Mouse (Mus musculus): Measurements from ENCODE around the gene Phgr1.

Phgr1 gene

DNA sequence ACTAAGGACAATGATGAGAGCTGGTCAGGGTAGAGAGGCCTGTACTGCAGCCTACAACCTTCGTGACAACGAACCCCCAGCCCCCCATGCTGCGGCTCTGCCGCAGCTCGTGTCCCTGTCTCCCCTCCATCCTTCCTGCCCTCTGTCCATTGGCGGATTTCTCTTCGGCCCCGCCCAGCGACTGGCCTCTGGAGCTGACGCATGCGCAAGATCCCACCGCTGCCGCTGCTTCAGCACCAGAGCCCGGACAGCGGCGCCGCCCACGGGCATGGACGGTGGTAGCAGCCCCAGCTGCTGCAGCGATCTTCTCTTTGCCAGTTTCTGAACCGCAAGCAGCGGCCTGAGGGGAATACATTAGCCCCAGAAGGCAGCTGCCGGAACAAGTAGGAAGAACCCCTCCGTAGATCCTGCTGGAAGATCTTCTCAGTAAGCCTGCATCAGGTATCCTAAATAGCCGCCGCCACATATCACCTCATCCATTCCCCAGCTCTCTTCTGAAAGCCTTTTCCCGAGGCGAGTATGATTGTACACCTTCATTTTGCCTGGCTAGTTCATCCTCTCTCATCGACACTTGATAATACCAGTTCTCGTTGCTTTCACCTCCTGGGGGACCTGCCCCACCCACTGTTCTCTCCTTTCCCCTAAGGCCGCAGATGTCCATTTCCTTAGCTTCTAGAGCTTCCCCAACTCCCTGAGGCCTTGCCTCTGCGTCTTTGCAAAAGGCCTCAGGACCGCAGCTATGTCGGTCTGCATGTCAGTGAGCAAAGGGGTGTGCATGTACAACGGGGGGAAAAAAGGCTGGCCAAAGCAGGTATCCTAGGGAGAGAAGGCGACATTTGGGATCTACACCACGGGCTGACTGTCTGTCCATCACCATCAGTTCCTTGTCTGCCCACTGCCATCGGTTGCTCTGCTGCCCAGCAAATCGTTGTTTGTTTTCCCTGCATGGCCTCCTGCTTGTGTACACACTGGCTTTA, 7.2 kb downstream of the Phgr1 start, which contains the start of gene Disp2:
TSS of gene Disp2 (plus strand) at position 216 of the 977 bp plus-strand sequence.
- DNase-seq (ENCODE audit: low spot score): peak; percentile 89

DNA sequence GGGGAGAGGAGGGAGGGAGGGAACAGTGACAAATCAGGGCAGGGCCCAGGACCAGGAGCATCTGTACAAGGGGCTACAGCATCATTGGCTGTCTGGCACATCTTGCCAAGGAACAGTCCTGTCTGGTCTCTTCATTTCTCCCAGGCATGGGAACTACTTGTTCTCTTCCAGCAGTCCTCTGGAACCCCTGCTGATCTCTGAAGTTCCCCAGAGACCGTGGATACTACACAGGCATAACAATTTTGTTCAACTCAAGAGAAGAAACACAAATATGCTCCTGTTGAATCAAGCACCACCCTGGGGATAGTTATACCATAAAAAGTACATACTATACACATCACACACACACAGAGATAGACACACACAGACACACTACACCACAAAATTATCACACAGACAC, 8.5 kb downstream of the Phgr1 start:
- DNase-seq (ENCODE audit: low spot score): no peak

DNA sequence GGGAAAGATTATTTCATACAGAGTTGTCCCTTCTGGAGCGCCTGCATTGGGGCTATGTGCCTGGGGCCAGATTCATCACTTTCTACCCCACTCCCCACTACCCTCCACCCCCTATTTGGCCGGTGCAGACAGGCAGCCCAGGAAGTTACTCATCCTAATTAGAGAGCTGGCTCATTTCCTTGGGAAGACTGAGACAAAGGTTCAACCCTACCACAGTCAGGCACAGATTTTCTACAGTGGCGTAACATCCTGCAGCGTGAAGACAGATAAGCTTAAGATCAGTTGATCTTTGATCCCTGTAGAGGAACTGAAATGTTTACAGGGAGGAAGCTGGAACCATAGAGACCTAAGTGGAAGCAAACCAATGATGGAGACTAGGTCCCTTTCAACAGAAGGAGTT, 9.7 kb downstream of the Phgr1 start:
- peak; percentile 55 for DNase-seq (ENCODE audit: low spot score)

DNA sequence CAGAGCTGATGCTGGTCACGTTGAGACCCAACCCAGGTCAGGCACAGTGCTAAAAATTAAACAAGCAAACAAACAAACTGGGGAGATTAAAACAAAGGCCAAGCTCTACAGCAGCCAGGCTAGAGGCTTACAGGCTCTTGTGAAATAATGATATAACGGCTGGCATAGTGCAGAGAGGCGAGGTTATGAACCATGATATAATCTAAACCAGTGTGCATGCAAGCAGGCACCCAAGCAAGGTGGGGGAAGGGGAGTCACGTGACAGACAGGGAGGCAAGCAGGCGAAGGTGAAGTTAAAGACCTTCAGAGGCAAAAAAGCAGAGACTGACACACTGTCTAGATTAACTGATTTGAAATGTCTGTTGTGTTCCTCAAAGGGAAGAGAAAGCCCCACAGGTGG, 10.5 kb downstream of the Phgr1 start:
- peak; percentile 58 for DNase-seq (ENCODE audit: low spot score)

DNA sequence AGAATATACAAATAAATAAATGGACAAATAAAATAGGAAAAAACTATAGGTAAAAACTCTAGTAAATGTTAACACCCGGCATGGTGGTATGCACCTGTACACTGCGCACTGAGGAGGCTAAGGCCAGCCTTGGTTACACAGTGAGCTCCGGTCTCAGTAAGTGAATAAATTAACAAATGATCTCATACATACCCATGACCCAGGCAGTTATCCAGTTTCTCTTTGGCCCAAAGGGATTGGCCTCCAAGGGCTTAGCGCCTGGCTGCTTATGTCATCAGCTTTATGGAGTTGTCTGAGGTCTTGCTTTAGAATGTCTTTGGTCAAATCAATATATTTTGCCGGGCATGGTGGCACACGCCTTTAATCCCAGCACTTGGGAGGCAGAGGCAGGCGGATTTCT, 11.1 kb downstream of the Phgr1 start:
- no peak for DNase-seq (ENCODE audit: low spot score)

DNA sequence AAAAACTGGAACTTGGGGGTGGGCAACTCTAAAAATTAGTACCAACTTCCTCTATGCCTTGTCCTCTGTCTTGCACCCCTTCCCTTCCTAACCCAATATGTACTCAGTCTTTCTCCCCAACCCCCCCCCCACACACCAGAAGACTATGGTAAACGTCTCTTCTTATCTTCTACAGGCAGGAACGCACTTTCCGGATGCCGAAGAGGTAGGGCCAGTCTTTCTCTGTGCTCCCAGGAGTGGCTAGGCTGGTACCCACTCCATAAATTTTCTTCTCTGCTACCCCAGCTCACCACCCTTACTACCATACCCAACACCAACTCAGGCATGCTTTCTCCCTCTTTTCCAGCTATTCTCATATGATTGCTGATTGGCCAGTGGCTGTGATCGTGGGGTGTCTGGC, 14.0 kb downstream of the Phgr1 start:
- no peak for DNase-seq (ENCODE audit: low spot score)

DNA sequence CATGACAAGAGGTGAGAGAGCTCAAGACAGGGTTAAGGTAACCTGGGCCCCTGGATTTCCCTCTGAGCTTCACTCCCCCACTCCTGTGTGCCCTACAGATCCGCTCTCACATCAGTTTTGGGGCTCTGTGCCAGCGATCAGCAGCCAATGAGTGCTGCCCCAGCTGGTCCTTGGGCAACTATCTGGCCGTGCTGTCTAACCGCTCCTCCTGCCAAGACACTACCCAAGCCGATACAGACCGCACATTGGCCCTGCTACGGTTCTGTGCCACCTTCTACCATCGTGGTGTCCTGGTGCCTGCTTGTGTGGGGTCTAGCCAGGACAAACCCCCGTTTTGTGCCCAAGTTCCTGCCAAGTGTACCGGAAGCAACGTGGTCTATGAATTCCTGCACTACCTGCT, 16.9 kb downstream of the Phgr1 start:
- DNase-seq (ENCODE audit: low spot score): no peak

DNA sequence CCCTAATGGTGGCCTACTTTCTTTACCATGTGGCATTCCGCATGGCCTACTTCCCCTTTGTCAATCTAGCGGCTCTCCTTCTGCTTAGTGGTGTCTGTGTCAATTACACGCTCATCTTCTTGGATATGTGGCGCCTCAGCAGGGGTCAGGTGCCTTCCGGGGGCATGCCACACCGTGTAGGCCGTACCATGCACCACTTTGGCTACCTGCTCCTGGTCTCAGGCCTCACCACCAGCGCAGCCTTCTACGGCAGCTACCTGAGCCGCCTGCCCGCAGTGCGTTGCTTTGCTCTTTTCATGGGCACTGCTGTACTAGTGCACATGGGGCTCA, 17.6 kb downstream of the Phgr1 start:
- DNase-seq (ENCODE audit: low spot score): no peak

DNA sequence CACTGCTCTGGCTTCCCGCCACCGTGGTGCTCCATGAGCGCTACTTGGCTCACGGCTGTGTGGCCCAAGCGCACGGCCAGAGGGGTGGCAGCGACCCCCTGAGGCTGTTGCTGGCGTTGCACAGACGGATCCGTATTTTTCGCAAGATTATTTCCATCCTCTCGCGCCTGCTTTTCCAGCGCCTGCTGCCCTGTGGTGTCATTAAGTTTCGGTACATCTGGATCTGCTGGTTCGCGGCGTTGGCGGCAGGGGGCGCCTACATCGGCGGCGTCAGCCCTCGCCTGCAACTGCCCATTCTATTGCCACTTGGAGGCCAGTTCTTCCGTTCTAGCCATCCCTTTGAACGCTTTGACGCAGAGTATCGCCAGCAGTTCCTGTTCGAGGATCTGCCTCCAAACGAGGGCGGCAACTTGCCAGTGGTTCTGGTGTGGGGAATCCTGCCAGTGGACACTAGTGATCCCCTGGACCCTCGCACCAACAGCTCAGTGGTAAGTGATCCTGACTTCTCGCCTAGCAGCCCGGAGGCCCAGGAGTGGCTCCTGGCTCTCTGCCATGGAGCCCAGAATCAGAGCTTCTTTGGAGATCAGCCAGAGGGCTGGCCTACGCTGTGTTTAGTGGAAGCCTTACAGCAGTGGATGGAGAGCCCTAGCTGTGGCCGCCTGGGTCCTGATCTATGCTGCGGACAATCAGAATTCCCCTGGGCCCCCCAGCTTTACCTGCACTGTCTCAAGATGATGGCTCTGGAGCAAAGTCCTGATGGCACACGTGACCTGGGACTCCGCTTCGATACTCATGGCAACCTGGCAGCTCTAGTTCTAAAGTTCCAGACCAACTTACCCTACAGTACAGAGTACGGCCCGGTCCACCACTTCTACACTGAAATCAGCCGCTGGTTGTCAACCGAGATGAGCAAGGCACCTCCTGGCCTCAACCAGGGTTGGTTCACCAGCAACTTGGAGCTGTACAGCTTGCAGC, 18.3 kb downstream of the Phgr1 start:
- DNase-seq (ENCODE audit: low spot score): peak; percentile 49

DNA sequence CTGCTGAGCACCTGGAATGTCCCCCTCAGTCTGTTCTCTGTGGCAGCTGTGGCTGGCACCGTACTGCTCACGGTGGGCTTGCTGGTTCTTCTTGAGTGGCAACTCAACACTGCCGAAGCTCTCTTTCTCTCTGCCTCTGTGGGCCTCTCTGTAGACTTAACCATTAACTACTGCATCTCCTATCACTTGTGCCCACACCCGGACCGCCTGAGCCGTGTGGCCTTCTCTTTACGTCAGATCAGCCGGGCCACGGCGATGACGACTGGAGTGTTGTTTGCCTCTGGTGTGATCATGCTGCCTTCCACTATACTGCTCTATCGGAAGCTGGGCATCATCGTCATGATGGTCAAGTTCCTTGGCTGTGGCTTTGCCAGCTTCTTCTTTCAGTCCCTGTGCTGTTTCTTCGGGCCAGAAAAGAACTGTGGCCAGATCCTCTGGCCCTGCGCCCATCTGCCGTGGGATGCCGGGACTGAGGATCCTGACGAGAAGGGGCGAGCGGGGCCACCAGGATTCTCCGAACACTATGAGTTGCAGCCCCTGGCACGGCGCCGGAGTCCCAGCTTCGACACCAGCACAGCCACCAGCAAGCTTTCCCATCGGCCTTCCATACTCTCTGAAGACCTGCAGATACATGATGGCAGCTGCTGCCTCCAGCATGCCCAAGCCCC, 19.2 kb downstream of the Phgr1 start:
- no peak for DNase-seq (ENCODE audit: low spot score)

DNA sequence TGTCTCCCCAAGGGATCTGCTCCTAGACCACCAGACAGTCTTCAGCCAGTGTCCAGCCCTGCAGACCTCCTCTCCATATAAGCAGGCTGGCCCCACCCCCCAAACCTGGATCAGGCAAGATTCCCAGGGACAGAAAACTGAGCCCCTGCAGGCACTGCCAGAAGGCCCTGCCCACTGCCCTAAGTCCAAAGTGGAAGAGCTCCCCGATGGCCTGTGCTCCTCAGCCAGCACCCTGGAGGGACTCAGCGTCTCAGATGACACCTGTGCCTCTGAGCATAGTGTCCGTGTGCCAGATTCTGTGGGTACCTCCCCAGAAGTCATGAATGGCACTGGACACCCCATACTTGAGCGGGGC, 19.7 kb downstream of the Phgr1 start:
- DNase-seq (ENCODE audit: low spot score): no peak

DNA sequence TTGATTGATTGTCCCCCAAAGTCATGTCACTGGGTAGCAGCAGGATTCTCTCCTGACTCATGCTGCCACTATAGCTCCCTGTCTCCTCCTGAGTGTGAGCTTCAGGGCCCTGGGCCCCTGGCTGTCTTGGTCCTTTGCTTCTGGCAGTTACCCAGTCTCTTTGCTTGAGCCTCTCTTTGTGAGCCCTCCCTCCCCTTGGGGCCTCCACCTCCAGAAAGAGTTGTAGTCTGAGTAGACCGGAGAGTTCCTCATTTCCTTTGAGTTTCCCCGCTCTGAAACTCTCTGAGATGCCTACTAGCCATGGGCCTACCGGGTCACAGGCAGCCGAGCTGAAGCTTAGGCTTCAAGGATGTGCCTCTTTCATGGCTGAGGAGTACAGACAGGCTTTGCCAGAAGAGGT, 21.1 kb downstream of the Phgr1 start:
- DNase-seq (ENCODE audit: low spot score): no peak

DNA sequence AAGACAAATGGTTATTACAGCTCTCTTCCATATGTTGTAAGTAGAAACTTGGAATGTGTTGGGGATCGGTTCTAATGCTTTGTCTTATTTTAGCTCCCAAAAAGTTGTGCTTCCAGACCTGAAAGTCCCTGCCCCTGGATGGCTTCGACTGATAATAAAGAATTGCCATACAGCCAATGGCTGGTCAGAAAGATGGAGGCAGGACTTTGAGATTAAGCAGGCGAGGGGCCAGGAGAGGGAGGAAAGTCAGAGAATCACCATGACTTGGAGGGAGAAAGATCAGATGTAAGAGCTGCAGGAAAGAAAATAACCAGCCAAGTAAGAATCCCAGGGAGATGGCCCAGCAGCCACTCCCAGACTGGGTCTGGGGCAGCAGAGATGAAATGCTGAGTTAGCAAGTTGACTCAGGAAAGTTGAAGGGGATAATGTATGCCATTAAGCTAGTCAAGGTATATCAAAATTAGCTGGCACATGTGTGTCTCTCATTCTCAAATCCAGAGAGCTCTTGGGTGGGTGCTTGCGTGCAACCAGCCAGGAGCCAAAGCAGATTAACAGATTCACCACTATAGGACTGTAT, 30.1 kb downstream of the Phgr1 start:
- DNase-seq (ENCODE audit: low spot score): no peak

DNA sequence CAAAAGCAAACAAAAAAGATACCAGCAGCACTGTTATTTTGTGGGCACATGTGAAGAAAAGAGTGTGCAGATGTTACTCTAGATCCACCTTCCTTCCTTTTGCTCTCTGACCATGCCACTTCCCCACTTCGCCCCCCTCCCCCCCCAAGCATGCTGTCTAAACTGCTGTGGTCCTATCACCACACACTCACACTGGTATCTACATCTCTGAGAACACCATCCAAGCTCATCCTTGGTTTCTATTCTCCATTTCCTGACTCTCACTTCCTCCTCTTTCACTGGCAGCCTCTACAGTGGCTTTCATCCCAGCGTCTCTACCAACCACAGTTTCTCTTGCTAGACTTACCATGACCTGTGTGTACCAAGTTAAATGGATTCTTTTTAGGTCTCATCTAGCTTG, 31.9 kb downstream of the Phgr1 start:
- no peak for DNase-seq (ENCODE audit: low spot score)

DNA sequence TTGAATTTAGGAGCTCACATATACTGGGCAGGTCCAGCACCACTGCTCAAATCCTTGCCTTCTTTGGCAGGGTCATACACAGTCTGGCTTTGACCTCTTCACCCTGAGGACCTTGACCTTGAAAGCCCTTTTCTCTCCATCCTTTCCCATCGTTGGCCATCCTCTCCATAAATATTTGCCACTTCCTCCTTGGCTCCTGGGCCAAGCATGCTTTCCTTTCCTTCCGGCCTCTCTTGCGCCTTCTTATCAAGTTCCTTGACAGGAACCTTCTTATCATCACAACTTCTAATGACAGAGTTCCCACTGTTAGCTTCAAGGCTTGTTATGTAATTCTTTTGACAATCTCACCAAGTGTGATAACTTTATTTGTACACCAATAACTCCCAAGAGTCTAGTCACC, 32.6 kb downstream of the Phgr1 start:
- no peak for DNase-seq (ENCODE audit: low spot score)

DNA sequence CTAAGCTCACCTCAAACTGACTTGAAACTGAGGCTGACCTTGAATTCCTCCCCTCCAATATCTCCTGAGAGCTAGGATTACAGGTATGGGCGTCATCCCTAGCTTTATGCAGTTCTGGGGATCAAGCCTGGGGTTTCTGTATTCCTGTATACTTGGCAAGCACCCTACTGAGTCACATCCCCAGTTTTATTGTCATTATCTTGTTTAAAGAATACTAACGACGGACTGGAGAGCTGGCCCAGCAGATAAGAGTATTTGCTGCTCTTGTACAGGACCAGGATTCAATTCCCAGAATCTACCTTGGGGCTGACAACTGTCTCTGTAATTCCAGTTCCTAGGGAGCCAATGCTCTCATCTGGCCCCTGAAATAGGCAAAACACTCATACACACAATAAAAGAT, 33.2 kb downstream of the Phgr1 start:
- no peak for DNase-seq (ENCODE audit: low spot score)

DNA sequence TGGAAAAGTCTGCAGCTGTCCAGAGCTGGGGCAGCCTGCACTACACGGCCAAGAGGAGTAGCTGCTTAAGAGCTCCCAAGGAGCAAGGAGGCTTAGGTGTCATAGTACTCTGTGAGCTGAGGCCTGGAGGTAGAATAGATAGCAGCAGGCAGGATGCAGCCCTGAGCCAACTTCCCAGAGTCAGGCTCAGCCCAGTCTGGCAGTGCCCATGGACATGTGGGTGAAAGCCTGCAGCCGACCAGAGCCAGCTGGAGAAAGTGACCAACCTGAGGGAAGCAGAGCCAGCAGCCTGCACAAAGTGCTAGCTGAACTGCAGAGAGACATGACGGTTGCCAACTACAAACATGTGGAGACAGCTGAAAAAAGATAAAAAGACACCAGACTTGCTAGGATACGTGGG, 34.3 kb downstream of the Phgr1 start:
- DNase-seq (ENCODE audit: low spot score): no peak

DNA sequence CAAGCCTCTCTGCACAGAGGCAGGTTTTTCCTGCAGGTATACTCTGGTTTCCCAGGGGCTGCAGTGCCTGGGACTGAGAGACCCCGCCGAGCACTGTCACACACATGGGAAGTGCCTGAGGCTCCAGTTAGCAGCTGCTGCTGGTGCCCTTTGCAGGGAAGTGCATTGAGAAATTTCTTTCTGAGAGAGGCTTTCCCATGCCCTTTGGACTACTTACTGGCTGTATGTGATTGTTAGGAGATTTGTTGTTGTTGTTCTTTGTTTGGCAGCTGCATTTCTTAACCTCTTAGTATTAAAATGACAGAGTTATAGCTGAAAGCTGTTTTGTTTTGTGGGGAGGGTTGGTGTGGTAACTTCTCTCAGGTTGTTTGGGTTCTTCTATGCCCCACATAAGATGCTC, 38.3 kb downstream of the Phgr1 start:
- no peak for DNase-seq (ENCODE audit: low spot score)

DNA sequence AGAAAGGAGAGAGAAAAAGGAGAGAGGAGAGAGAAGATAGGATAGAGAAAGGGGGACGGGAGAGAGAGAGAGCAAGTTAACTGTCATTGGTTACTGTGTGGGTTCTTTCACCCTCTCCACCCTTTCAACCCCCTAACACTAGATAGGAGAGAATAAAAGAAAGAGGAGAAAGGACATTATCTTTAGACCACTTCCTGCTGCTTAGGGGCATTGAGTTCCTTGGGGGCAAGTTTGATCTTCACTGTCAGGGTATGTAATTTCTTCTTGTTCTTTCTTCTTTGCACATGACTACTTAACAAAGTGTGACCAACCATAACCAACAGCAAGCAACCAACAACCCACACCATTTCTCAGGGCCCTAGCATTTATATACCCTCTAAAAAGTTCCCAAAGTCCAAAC, 40.2 kb downstream of the Phgr1 start:
- DNase-seq (ENCODE audit: low spot score): no peak

DNA sequence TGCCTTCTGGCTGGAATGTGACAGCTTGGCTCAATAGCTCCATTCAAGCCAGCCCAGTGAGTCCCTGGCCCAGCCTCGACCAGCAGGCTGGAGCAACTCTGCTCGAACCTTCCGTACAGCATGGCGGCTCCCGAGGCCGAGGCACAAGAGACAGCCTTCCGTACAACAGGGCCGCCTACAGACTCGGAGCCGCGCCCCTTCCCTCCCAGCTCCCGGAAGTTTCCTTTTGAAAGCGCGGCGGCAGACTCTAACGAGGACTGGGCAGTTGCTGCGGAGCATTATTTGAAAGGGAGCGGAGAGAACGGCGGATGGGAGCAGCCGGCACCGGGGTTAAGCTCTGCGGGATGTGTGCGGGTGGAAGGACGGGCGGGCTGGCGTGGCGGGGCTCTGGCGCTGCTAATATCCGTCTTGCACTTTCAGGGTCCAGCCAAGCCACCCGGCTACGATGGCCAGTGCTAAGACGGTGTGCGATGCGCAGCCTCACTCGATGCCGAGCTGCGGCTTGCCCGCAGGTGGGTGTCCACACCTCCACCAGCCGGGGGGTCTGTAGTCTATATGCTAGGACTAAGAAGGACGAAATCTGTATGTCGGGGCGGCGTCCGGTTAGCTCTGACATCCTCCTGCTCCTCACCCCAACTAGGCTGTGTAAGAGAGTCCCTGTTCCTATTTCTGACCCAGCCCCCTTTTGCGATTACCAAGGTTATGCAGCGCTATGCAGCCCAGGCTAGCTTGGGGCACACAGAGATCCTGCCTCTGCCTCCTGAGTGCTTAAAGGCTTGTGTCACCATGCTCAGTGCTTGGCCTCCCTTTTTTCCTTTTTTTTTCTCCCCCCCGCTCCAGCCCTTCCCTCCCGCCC, 41.6 kb downstream of the Phgr1 start, which contains the start of gene Knstrn:
TSS of gene Knstrn (plus strand) at position 23 of the 856 bp plus-strand sequence.
- DNase-seq (ENCODE audit: low spot score): peak; percentile 93

DNA sequence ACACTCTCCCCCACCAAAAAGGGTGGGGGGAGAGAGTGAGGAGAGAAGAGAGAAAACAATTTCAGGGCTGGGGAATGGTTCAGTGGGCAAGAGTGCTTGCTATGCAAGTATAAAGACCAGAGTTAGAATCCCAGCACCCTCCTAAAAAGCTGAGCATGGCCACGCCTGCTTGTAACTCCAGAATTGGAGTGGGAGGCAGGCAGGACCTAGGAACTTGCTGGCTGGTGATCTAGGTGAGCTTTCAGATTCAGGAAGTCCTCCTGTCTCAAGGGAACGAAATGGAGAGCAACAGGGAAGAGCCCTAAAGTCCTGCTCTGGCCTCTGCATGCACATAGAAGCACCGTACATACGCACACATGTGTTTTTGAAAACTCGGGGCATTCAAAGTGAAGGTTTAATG, 50.2 kb downstream of the Phgr1 start:
- DNase-seq (ENCODE audit: low spot score): no peak

All from yolk sac, embryonic 10.5 days (tissue).